Mouse (Mus musculus) small intestine, adult 2 months (tissue): ENCODE results near the gene Ntrk1.

Source experiments
- CTCF ChIP-seq: fragments of 200-500 bp; IDR thresholded peaks from 2 replicates; pipeline ENCODE4 v1.5.1; 2012; ENCODE audit warnings: low read depth, mild to moderate bottlenecking, control low read depth, inconsistent platforms, low read length, moderate library complexity, mixed read lengths; ENCODE audit not compliant: insufficient replicate concordance, insufficient read length; ENCODE audit errors: extremely low read depth
- POLR2A ChIP-seq: fragments of 200-500 bp; IDR thresholded peaks from 2 replicates; pipeline ENCODE4 v1.6.1; 2012; ENCODE audit warnings: low read depth, mild to moderate bottlenecking, control low read depth, inconsistent platforms, low read length, moderate library complexity

DNA sequence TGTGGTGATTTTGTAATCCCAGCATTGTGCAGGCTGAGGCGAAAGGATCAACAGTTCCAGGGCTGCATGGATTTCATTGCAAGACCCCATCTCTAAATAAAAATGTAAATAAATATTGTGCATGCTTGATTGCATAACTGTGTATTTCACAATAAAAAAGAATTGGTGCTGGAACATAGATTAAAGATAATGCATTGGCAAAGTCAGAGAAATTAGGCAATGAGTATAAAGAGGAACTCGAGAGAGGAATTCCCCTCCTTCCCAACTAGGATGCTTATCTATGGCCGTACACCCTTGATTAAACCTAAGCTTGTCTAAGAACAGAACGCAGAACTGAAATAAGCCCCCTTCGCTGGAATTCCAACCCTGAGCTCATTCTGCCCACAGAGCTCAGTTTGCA lies 9.8 kb downstream of the Ntrk1 start:
- TF ChIP-seq CTCF: no peak
- TF ChIP-seq POLR2A: no peak
